Mouse (Mus musculus) cerebral cortex, adult 2 months (tissue): Measurements from ENCODE around the gene Psma7.

Source experiments
- WGBS: fragments of 180-500 bp; shearing (Covaris S2); methylation state at CpG from one replicate; pipeline ENCODE4 v1.1.7; 2018; 5-methylcytosine and 5-hydroxymethylcytosine counted together

Gene Psma7

DNA sequence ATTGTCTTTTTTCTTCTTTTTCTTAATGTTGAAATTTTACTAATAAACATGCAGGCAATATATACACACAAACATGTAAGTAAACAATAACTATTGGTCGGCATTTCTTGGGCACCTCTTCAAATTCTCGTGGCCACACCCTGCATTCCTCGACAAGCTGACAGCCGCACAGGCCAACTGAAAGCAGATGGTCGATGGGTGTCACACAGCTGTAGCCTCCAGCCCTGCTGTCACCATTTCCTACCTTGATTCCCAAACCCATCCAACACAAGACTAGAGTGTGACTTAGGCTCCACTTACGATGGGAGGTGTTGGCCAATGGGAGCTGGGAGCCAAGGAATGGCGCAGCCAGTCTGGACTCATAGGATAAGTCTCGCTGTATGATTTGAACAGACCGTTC lies 40.6 kb downstream of the Psma7 start:
- 89% methylated on average over 9 of the region's 9 CpGs for WGBS

DNA sequence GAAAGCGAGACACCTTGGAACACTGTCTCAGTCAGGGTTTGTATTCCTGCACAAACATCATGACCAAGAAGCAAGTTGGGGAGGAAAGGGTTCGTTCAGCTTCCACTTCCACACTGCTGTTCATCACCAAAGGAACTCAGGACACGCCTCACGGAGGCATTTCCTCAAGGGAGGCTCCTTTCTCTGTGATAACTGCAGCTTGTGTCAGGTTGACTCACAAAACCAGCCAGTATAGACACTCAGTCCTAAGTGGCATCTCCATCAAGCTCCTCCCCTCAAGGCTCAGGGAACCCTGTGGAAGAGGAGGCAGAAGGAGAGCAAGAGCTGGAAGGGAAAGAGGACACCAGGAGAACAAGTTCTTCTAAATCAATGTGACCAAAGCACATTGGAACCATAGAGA lies 43.8 kb downstream of the Psma7 start:
- WGBS = 77% methylated on average over 4 of the region's 4 CpGs

DNA sequence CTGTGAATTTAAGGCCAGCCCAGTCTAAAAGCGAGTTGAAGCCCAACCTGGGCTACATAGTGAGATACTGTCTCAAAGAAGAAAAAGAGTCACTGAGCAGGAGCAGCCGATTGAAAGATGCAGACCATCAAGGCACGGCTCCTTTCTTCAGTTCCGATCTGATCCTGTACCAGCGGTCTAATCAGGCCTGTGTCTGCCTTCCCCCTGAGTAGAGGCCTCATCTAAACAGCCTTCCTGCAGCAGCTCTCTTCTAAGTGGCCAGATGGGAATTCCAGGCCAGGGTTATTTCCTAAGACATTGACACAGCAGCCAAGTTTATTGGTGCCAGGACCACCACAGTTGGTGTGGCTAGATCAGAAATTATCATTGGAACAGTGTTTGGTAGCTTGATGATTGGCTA lies 49.2 kb downstream of the Psma7 start:
- 92% methylated on average over 5 of the region's 5 CpGs for WGBS

DNA sequence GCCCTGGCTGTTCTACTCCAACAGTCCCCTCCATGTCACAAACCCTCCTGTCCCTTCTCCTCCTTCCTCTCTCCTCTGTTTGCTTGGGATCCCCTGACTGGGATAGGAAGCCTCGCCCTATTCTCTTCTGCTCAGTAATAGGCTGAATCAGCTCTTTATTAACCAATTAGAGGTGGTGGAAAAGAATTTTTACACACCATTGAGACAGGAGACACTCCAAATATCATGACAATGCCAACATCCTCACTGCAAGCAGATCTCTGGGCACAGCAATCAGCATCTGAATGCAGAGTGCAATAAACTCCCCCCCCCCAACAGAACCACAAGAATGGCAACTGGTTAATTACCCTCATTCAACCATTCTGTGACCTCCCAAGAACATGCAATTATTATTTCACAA lies 53.1 kb downstream of the Psma7 start:
- 56% methylated on average over 1 of the region's 1 CpGs for WGBS

DNA sequence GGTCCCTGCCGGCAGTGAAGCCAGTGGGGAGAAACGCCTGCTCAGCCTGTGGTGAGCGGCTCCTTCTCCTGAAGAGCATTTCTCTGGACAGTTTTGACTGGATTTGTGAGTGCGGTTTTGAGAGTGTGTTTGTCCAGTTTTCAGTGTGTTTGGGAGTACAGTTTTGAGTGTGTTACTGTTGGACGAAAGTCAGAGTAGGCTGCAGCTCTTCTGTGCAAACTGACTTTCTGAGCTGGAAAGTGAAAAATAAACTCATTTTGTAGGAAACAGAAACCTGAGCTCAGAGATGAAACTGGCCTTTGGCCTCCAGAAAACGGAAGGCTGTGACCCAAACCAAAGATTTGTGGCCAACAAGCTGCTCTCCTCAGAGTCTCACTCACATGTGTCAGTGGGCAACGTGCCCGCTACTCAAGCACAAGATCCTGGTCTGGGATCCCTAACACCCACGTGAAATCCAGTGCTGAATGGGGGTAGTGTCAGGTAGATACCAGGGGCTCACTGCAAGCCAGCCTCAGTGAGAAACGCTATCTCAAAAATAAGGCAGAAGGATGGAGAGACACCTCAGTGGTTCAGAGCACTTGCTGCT lies 55.7 kb downstream of the Psma7 start:
- WGBS = 83% methylated on average over 10 of the region's 10 CpGs
